Mouse (Mus musculus): Measurements from ENCODE around the gene Wdr63.

- TF ChIP-seq POLR2A (IDR thresholded peaks at IDR 0.05; ENCODE audit: insufficient read depth, low read depth, low read length) (no peak), CTCF (IDR thresholded peaks at IDR 0.05; ENCODE audit: insufficient read depth, low read depth, low read length) (no peak)
These were observed 10.1 kb downstream of the Wdr63 start for GRCm38 (mm10) chr3:146097861-146098260.
